Mouse (Mus musculus) limb, embryonic 12.5 days (tissue): Measurements from ENCODE around the gene Cerk. TPM values are rescaled to one million over a fixed set of nuclear protein-coding genes. Genes with fewer than 3 reads are reported as not detected.
A peak's percentile ranks its signal among the peaks of the same experiment; 100 is the strongest.

Source experiments
- ATAC-seq: fragments of 200-750 bp; cut with Nextera tagmentation; 2 replicates; pipeline ENCODE4 v1.8.0; 2017; ENCODE audit warnings: low read depth, moderate TSS enrichment; ENCODE audit not compliant: insufficient number of reproducible peaks, insufficient read depth, low FRiP score, low TSS enrichment
- H3K27ac ChIP-seq: fragments of 300-500 bp; sonication (generic); 2 replicates; pipeline ENCODE4 v1.5.1; 2016; ENCODE audit warnings: mild to moderate bottlenecking, moderate library complexity
- H3K27me3 ChIP-seq: fragments of 300-500 bp; sonication (generic); 2 replicates; pipeline ENCODE4 v1.6.1; 2016; ENCODE audit warnings: mild to moderate bottlenecking, moderate library complexity
- H3K36me3 ChIP-seq: fragments of 300-500 bp; sonication (generic); 2 replicates; pipeline ENCODE4 v1.6.1; 2016; ENCODE audit warnings: mild to moderate bottlenecking, moderate library complexity
- H3K4me1 ChIP-seq: fragments of 300-500 bp; sonication (generic); replicated peaks from 2 replicates; pipeline ENCODE4 v1.6.1; 2016
- H3K4me2 ChIP-seq: fragments of 300-500 bp; sonication (generic); 2 replicates; pipeline ENCODE4 v1.6.1; 2016; ENCODE audit warnings: mild to moderate bottlenecking, moderate library complexity
- H3K4me3 ChIP-seq: fragments of 300-500 bp; sonication (generic); replicated peaks from 2 replicates; pipeline ENCODE4 v1.5.1; 2016; ENCODE audit warnings: mild to moderate bottlenecking
- H3K9ac ChIP-seq: fragments of 300-500 bp; sonication (generic); replicated peaks from 2 replicates; pipeline ENCODE4 v1.6.1; 2016; ENCODE audit warnings: mild to moderate bottlenecking, moderate library complexity
- H3K9me3 ChIP-seq: fragments of 300-500 bp; sonication (generic); 2 replicates; pipeline ENCODE4 v1.6.1; 2016; ENCODE audit warnings: mild to moderate bottlenecking, moderate library complexity
- WGBS: fragments of 180-500 bp; shearing (Covaris S2); methylation state at CpG from one replicate; pipeline ENCODE4 v1.1.7; 2016; 5-methylcytosine and 5-hydroxymethylcytosine counted together
- polyA plus RNA-seq: library from polyadenylated mRNA; unstranded; fragments of >200 nt; fragmentation: Nextera tagmentation; extraction: Ambion mirVana; gene quantifications from 2 replicates; pipeline ENCODE4 v1.2.1, GENCODE M21; 2016

Cerk gene
- polyA plus RNA-seq, 1 experiment from 2014 or later: 21.5 TPM

GRCm38 (mm10) chr15:86129036-86129435, 56.9 kb downstream of the Cerk start:
- Histone ChIP-seq H3K4me1 (no peaks in the 10 kb centered on the region), H3K27ac (no peak overlapping the region), H3K9me3 (no peaks in the 10 kb centered on the region), H3K9ac (no peak overlapping the region), H3K27me3 (no peaks in the 10 kb centered on the region), H3K4me2 (no peak overlapping the region), H3K4me3 (no peak overlapping the region), H3K36me3 (peaks cover 84% of the 10 kb centered on the region)
- WGBS: 88% methylated on average over 3 of the region's 3 CpGs
- ATAC-seq: no peak

- H3K27ac ChIP-seq: no peak overlapping the region
- H3K36me3 ChIP-seq: peaks cover 80% of the 10 kb centered on the region
- no peaks in the 10 kb centered on the region for H3K9me3 ChIP-seq
- no peak overlapping the region; the same call in 1 of the 2 replicates for H3K9ac ChIP-seq
- ATAC-seq: no peak
- no peak overlapping the region for H3K4me3 ChIP-seq
- no peaks in the 10 kb centered on the region for H3K4me1 ChIP-seq
- 55% methylated on average over 1 of the region's 1 CpGs for WGBS
- H3K4me2 ChIP-seq: no peak overlapping the region
- H3K27me3 ChIP-seq: no peaks in the 10 kb centered on the region
Measured at GRCm38 (mm10) chr15:86124359-86124758, 61.6 kb downstream of the Cerk start.

- Histone ChIP-seq H3K4me2 (no peak overlapping the region), H3K27ac (no peak overlapping the region), H3K27me3 (no peaks in the 10 kb centered on the region), H3K4me3 (no peak overlapping the region), H3K4me1 (no peaks in the 10 kb centered on the region), H3K36me3 (peaks cover 80% of the 10 kb centered on the region), H3K9me3 (no peaks in the 10 kb centered on the region), H3K9ac (no peak overlapping the region)
- no peak for ATAC-seq
- 89% methylated on average over 4 of the region's 4 CpGs for WGBS
Measured at GRCm38 (mm10) chr15:86123409-86123808, 62.5 kb downstream of the Cerk start.

DNA sequence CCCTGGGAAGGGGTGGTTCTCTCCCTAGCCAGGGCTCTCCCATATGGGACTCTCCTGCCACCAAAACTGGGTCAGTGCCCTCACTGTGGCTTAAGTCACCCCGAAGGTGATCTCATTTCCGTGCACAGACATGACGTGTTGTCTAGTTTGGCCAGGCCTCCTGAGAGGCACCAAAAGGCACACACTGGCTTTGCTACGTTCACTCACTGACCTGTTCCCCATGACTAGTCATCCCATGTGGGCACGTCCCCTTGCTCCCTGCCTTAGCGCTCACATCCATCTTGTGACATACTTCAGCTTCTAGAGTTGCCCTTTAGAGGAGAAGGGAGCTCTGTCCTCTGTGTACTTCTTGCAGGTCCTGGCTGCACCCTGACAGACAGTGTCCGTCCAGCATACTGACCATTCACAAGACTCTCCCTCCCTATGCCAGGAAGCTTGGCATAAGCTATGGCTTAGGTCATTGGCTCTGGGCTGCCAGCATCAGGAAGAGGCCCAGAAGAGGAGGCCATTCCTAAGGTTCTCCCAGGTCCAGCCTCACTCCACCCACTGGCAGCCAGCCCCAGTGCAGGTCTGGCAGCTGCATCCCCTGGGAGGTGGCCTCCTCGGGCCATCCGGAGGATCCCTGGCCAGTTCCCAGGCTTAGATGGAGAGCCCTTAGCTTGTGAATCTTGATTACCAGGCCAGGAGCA, 63.5 kb downstream of the Cerk start:
- Histone ChIP-seq H3K4me2 (no peak overlapping the region), H3K9ac (no peak overlapping the region), H3K4me3 (no peak overlapping the region), H3K4me1 (peaks cover 5% of the 10 kb centered on the region; the same call in 1 of the 2 replicates), H3K27me3 (no peaks in the 10 kb centered on the region), H3K9me3 (no peaks in the 10 kb centered on the region), H3K27ac (no peak overlapping the region), H3K36me3 (peaks cover 69% of the 10 kb centered on the region)
- 89% methylated on average over 9 of the region's 9 CpGs for WGBS
- no peak for ATAC-seq

GRCm38 (mm10) chr15:86119186-86119585, 66.8 kb downstream of the Cerk start:
- no peaks in the 10 kb centered on the region for H3K9me3 ChIP-seq
- 92% methylated on average over 7 of the region's 7 CpGs for WGBS
- H3K27me3 ChIP-seq: no peaks in the 10 kb centered on the region
- no peak overlapping the region for H3K27ac ChIP-seq
- no peak overlapping the region for H3K4me3 ChIP-seq
- peaks cover 52% of the 10 kb centered on the region for H3K36me3 ChIP-seq
- H3K4me1 ChIP-seq: peaks cover 13% of the 10 kb centered on the region
- ATAC-seq: no peak
- no peak overlapping the region for H3K9ac ChIP-seq
- H3K4me2 ChIP-seq: no peak overlapping the region

DNA sequence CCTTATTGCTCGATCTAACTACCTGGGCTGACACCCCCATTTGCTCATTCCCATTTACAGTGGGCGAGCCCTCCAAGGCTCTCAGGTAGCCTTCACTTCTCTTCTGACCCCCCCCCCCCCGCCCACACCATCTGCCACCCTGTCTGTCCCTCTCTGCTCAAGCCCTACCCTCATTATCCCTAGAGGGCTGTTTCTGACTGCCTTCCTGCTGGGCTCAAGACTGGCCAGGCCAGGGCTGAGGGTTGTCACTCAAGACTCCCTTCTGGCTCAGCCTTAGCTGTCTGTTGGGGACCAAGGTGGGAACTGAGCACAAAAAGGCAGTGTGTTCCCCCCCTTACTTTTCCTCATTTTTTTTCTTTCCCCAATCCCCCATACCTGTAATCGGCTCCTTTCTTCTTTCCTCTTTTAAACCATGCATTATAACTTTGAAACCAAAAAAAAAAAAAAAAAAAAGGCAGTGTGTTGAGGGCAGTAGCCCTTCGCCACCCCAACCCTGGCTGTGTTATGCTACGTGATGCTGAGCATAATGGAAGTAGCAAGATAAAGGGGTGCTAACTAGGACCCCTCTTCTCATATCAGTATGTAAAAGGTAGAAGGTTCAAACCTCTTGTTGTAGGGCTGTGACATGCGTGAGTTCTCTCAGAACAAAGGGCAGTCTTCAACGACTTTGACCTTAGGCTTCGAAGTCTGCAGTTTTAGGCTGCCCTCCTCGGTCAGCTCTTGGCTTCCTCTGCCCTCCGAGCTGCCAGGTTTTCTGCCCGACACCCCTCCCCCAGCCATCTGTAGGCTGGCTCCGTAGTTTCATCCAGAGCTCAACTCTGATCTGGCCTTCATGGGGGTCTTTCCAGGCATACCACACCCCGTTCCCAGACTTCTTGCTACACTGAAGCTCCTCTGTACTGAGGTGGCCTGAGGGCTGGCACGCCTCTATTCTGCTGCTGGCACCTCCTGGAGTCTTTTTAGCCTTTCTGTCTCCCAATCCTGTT, 68.5 kb downstream of the Cerk start:
- no peak overlapping the region for H3K27ac ChIP-seq
- no peak overlapping the region for H3K4me2 ChIP-seq
- no peaks in the 10 kb centered on the region for H3K9me3 ChIP-seq
- peaks cover 26% of the 10 kb centered on the region for H3K4me1 ChIP-seq
- H3K4me3 ChIP-seq: no peak overlapping the region
- no peak for ATAC-seq
- no peak overlapping the region for H3K9ac ChIP-seq
- no peaks in the 10 kb centered on the region for H3K27me3 ChIP-seq
- 54% methylated on average over 14 of the region's 15 CpGs for whole genome bisulfite sequencing
- H3K36me3 ChIP-seq: peaks cover 35% of the 10 kb centered on the region

- H3K4me3 ChIP-seq: no peak overlapping the region
- peaks cover 26% of the 10 kb centered on the region for H3K36me3 ChIP-seq
- H3K27ac ChIP-seq: no peak overlapping the region
- no peaks in the 10 kb centered on the region for H3K9me3 ChIP-seq
- peaks cover 28% of the 10 kb centered on the region for H3K4me1 ChIP-seq
- WGBS: 50% methylated on average over 5 of the region's 5 CpGs
- no peaks in the 10 kb centered on the region for H3K27me3 ChIP-seq
- no peak overlapping the region for H3K4me2 ChIP-seq
- H3K9ac ChIP-seq: no peak overlapping the region
- ATAC-seq: no peak
Measured at GRCm38 (mm10) chr15:86116421-86116820, 69.5 kb downstream of the Cerk start.

GRCm38 (mm10) chr15:86113342-86113710, 72.6 kb downstream of the Cerk start:
- Histone ChIP-seq H3K27ac (peak overlapping the region; percentile 29; the same call in 1 of the 2 replicates), H3K4me2 (peak overlapping the region; percentile 17), H3K9ac (no peak overlapping the region), H3K27me3 (no peaks in the 10 kb centered on the region), H3K36me3 (no peaks in the 10 kb centered on the region), H3K9me3 (no peaks in the 10 kb centered on the region), H3K4me3 (no peak overlapping the region), H3K4me1 (peaks cover 32% of the 10 kb centered on the region)
- WGBS: 4% methylated on average over 9 of the region's 9 CpGs
- ATAC-seq: no peak

DNA sequence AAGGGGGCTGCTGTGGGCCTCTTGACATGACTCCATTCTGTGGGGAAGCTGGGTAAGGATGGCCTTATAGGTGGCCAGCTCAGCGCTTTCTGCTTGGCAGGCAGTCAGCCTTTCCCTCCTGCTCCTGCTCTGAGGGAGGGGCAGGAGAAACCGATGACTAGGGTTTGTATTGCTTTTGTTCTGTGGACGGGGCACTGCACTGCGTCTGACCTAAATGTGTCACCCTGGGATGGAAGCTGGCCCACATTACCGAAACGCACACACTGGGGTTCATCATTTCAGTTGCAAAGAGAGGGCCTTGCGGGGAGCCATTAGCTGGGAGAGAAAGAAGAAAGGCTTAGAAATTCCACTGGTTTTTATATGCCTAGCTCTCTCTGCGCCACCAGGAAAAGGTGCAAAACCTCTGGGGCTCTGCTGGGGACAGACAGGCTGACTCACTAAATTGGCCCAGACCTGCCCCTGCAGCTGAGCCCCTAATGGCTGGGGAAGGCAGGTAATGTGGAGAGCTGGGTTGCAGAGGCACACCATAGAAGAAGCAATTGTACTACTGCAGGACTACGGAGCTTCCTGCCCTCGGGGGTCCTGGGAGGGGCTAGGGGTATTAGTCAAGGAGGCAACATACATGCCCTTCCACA, 73.1 kb downstream of the Cerk start:
- no peak for ATAC-seq
- Histone ChIP-seq H3K36me3 (no peaks in the 10 kb centered on the region), H3K27ac (peak overlapping the region; percentile 54; the same call in 1 of the 2 replicates), H3K9me3 (no peaks in the 10 kb centered on the region), H3K4me1 (peaks cover 31% of the 10 kb centered on the region), H3K4me3 (no peak overlapping the region), H3K27me3 (no peaks in the 10 kb centered on the region), H3K9ac (peak overlapping the region; percentile 35; the same call in 1 of the 2 replicates), H3K4me2 (peak overlapping the region; percentile 17)
- WGBS: 8% methylated on average over 10 of the region's 10 CpGs

GRCm38 (mm10) chr15:86110361-86111103, 75.4 kb downstream of the Cerk start:
- WGBS: 83% methylated on average over 10 of the region's 10 CpGs
- Histone ChIP-seq H3K4me3 (no peak overlapping the region), H3K27me3 (no peaks in the 10 kb centered on the region), H3K4me1 (peaks cover 24% of the 10 kb centered on the region), H3K9me3 (no peaks in the 10 kb centered on the region), H3K4me2 (no peak overlapping the region), H3K9ac (no peak overlapping the region), H3K27ac (no peak overlapping the region), H3K36me3 (no peaks in the 10 kb centered on the region)
- ATAC-seq: no peak
